ENCODE assay signal across 8 mouse cellular contexts in the genomic region with DNA sequence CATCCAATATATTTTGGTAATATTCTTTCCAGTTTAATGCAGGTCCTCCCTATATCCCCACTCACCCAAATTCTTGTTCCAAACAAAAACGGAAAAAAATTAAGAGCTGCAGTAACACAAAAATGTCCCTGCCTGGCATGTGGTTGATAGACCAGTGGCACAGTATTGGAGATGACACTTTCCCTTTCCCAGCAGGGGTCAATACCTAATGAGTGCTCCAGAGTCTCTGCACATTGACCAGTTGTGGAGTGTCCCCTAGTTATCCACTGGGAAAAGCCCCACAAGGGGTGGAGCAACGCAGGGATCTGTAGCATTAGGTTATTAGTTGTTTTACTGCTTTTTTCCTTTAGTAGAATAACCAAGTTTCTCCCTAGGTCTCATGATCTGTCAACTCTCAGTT. TPM values are rescaled to one million over a fixed set of nuclear protein-coding genes. Genes with fewer than 3 reads are reported as not detected.
DNase-seq lines count a peak whose midpoint lies in the region; ATAC-seq and TF ChIP-seq lines count a peak whose summit lies in the region.

No protein-coding gene starts in this region.

- no peaks in the 10 kb centered on the region for H3K27me3 ChIP-seq in kidney, postnatal 0 days (ENCODE audit: insufficient read depth, low read length)
- H3K27me3 ChIP-seq in forebrain, embryonic 10.5 days (ENCODE audit: poor library complexity, severe bottlenecking): no peaks in the 10 kb centered on the region
- H3K27me3 ChIP-seq in limb, embryonic 11.5 days (ENCODE audit: control insufficient read depth, insufficient read depth, low read length): no peaks in the 10 kb centered on the region

- peak overlapping the region; percentile 75 for H3K4me2 ChIP-seq in kidney, postnatal 0 days (ENCODE audit: low read length)
- peak overlapping the region; percentile 66 for H3K4me2 ChIP-seq in limb, embryonic 11.5 days (ENCODE audit: low read depth, severe bottlenecking)

- WGBS in kidney, postnatal 0 days: 32% methylated on average over 2 of the region's 2 CpGs
- WGBS in forebrain, embryonic 10.5 days: 35% methylated on average over 2 of the region's 2 CpGs
- 37% methylated on average over 2 of the region's 2 CpGs for WGBS in limb, embryonic 11.5 days
- 33% methylated on average over 2 of the region's 2 CpGs for WGBS in olfactory bulb, adult 2 months

- peak overlapping the region; percentile 40; the same call in 1 of the 2 replicates for H3K9ac ChIP-seq in kidney, postnatal 0 days (ENCODE audit: low read depth, low read length)
- no peak overlapping the region for H3K9ac ChIP-seq in limb, embryonic 11.5 days (ENCODE audit: low read length)

- ATAC-seq in kidney, postnatal 0 days (replicated peaks; ENCODE audit: low FRiP score, low read depth): no peak
- no peak for ATAC-seq in limb, embryonic 11.5 days (ENCODE audit: insufficient number of reproducible peaks, low FRiP score, low TSS enrichment, low read depth)
- no peak for ATAC-seq in inflammation-experienced regulatory T-cells, adult 6 months

- no peaks in the 10 kb centered on the region for H3K9me3 ChIP-seq in kidney, postnatal 0 days (replicated peaks; ENCODE audit: low read length)
- no peaks in the 10 kb centered on the region for H3K9me3 ChIP-seq in forebrain, embryonic 10.5 days
- no peaks in the 10 kb centered on the region for H3K9me3 ChIP-seq in limb, embryonic 11.5 days (ENCODE audit: control insufficient read depth, low read length)

- no peak for TF ChIP-seq CTCF in kidney, postnatal 0 days (IDR thresholded peaks at IDR 0.05; ENCODE audit: low read depth)
- no peak for TF ChIP-seq CTCF in olfactory bulb, adult 2 months (IDR thresholded peaks at IDR 0.05; ENCODE audit: insufficient read depth, low read depth, low read length)

- no peak for TF ChIP-seq POLR2A in olfactory bulb, adult 2 months (IDR thresholded peaks at IDR 0.05; ENCODE audit: insufficient read depth, low read depth, low read length)

- H3K4me3 ChIP-seq in kidney, postnatal 0 days (replicated peaks; ENCODE audit: low read depth, low read length): peak overlapping the region; percentile 46
- peak overlapping the region; percentile 42 for H3K4me3 ChIP-seq in forebrain, embryonic 10.5 days
- H3K4me3 ChIP-seq in limb, embryonic 11.5 days (ENCODE audit: low read depth, low read length): peak overlapping the region; percentile 29
- H3K4me3 ChIP-seq in olfactory bulb, adult 2 months (ENCODE audit: insufficient read depth, low read depth, low read length): peak overlapping the region; percentile 43; the same call in 1 of the 2 replicates

- 0 out of 2 replicates have a peak, but pooled peaks cover 3% of the 10 kb centered on the region for H3K4me1 ChIP-seq in kidney, postnatal 0 days (replicated peaks; ENCODE audit: insufficient read depth, low read length)
- peaks cover 10% of the 10 kb centered on the region for H3K4me1 ChIP-seq in forebrain, embryonic 10.5 days
- H3K4me1 ChIP-seq in limb, embryonic 11.5 days (ENCODE audit: control insufficient read depth, insufficient read depth, low read length): 0 out of 2 replicates have a peak, but pooled peaks cover 2% of the 10 kb centered on the region
- H3K4me1 ChIP-seq in olfactory bulb, adult 2 months (ENCODE audit: control insufficient read depth, insufficient read depth, low read length): peaks cover 8% of the 10 kb centered on the region; the same call in 1 of the 2 replicates

- intact Hi-C loops in left cerebral cortex, postnatal 14 days (cut with DNase I): no loop called here

- H3K27ac ChIP-seq in kidney, postnatal 0 days: no peak overlapping the region
- H3K27ac ChIP-seq in forebrain, embryonic 10.5 days: no peak overlapping the region
- no peak overlapping the region for H3K27ac ChIP-seq in limb, embryonic 11.5 days (replicated peaks; ENCODE audit: low read depth, low read length)
- no peak overlapping the region for H3K27ac ChIP-seq in olfactory bulb, adult 2 months (ENCODE audit: insufficient read depth, low read depth, low read length)

- no peak for DNase-seq in kidney, postnatal 0 days (ENCODE audit: low spot score)
- no peak for DNase-seq in kidney, adult 8-10 months
- no peak for DNase-seq in forebrain, embryonic 10.5 days (ENCODE audit: extremely low spot score, low spot score)
- DNase-seq in limb, embryonic 11.5 days (ENCODE audit: low spot score): no peak
- no peak for DNase-seq in B cell, adult 2 months
- no peak for DNase-seq in left cerebral cortex, postnatal 14 days (ENCODE audit: low spot score in 2 of 2)

- peaks cover 25% of the 10 kb centered on the region; the same call in 1 of the 2 replicates for H3K36me3 ChIP-seq in kidney, postnatal 0 days (ENCODE audit: insufficient read depth, low read length)
- peaks cover 62% of the 10 kb centered on the region for H3K36me3 ChIP-seq in forebrain, embryonic 10.5 days (replicated peaks)
- peaks cover 8% of the 10 kb centered on the region; the same call in 1 of the 2 replicates for H3K36me3 ChIP-seq in limb, embryonic 11.5 days (ENCODE audit: control insufficient read depth, insufficient read depth, low read length)

RNA-seq across cellular contexts. Expression of a gene that starts 30.6 kb away (rescaled TPM):
- 62.7 and 69.8 TPM in 2 replicates for polyA plus RNA-seq in kidney, postnatal 0 days (2015; fragmentation: Nextera tagmentation; extraction: Ambion mirVana)
- polyA plus RNA-seq in forebrain, embryonic 10.5 days (2016; fragmentation: Nextera tagmentation; extraction: Ambion mirVana): 154 and 159 TPM in 2 replicates
- polyA plus RNA-seq in limb, embryonic 11.5 days (2014; fragmentation: Nextera tagmentation; extraction: Ambion mirVana): 135 and 144 TPM in 2 replicates
- not detected in 2 replicates for polyA plus RNA-seq in olfactory bulb, adult 2 months (2012; ENCODE audit: insufficient read depth, insufficient read length, low replicate concordance, missing spikeins)
- polyA plus RNA-seq in inflammation-experienced regulatory T-cells, adult 6 months (2017; shearing (Covaris generic)): 10 to 100 TPM; 75.1 to 86.3 (median 85.4) TPM
- 10 to 100 TPM; 74.3 to 76.1 TPM for total RNA-seq in left cerebral cortex, postnatal 14 days (2021)

RNA-seq across cellular contexts. Expression of a gene that starts 30.7 kb away (rescaled TPM):
- 47.4 and 49.5 TPM in 2 replicates for polyA plus RNA-seq in kidney, postnatal 0 days (2015; fragmentation: Nextera tagmentation; extraction: Ambion mirVana)
- polyA plus RNA-seq in forebrain, embryonic 10.5 days (2016; fragmentation: Nextera tagmentation; extraction: Ambion mirVana): 37.6 and 42.9 TPM in 2 replicates
- polyA plus RNA-seq in limb, embryonic 11.5 days (2014; fragmentation: Nextera tagmentation; extraction: Ambion mirVana): 43.1 and 44.0 TPM in 2 replicates
- not detected in 2 replicates for polyA plus RNA-seq in olfactory bulb, adult 2 months (2012; ENCODE audit: insufficient read depth, insufficient read length, low replicate concordance, missing spikeins)
- 10 to 100 TPM; 23.2 to 36.1 (median 27.5) TPM for polyA plus RNA-seq in inflammation-experienced regulatory T-cells, adult 6 months (2017; shearing (Covaris generic))
- total RNA-seq in left cerebral cortex, postnatal 14 days (2021): 10 to 100 TPM; 10.5 to 10.6 TPM

RNA-seq across cellular contexts. Expression of a gene that starts 41.5 kb away (rescaled TPM):
- 11.2 and 12.1 TPM in 2 replicates for polyA plus RNA-seq in kidney, postnatal 0 days (2015; fragmentation: Nextera tagmentation; extraction: Ambion mirVana)
- polyA plus RNA-seq in forebrain, embryonic 10.5 days (2016; fragmentation: Nextera tagmentation; extraction: Ambion mirVana): 17.4 and 19.0 TPM in 2 replicates
- 20.6 and 23.2 TPM in 2 replicates for polyA plus RNA-seq in limb, embryonic 11.5 days (2014; fragmentation: Nextera tagmentation; extraction: Ambion mirVana)
- polyA plus RNA-seq in olfactory bulb, adult 2 months (2012; ENCODE audit: insufficient read depth, insufficient read length, low replicate concordance, missing spikeins): not detected in 2 replicates
- 10 to 100 TPM; 14.1 to 18.9 (median 16.0) TPM for polyA plus RNA-seq in inflammation-experienced regulatory T-cells, adult 6 months (2017; shearing (Covaris generic))
- total RNA-seq in left cerebral cortex, postnatal 14 days (2021): 10 to 100 TPM; 36.8 to 44.4 TPM

Comparison
In these comparisons a context has a peak if more than half of its experiments do, and no peak if none do; other contexts are left out.
1. RNA of a gene that starts 30.7 kb away (polyA plus RNA-seq): 47.4 to 49.5 TPM in kidney, postnatal 0 days, 43.1 to 44.0 TPM in limb, embryonic 11.5 days, 37.6 to 42.9 TPM in forebrain, embryonic 10.5 days and 23.2 to 36.1 TPM in inflammation-experienced regulatory T-cells, adult 6 months; not detected in olfactory bulb, adult 2 months; every median in the first group is over 10 times any median in the second.
2. Peak in every context shown above with its lines, with median percentiles within 50 percentile points of each other: H3K4me3 ChIP-seq.